28 mouse cellular contexts compared by ENCODE assay signal in the genomic region with DNA sequence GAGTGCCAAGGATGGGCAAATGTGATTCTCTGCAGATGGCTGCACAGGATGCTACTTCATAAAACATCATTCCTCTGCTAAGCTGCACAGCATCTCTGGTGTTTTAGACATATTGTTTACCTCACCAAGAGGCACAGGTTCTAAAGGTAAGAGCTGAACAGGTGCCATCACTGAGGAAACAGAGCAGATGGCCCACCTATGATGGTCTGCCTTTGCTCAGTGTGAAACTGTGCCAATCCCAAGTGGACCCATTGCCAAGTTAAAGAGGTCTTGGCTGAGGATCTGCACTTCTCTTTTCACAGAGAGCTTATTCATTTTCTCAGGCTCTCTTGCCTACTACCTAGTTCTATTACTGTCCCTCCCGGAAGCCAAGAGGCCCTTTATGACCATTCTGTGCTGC.
DNase-seq lines count a peak whose midpoint lies in the region; ATAC-seq and TF ChIP-seq lines count a peak whose summit lies in the region.
"Had no signal": no experiment of that assay in that cellular context is flagged by ENCODE, and none has a peak within 500 bp of the region (broad histone marks: within the 10 kb centered on the region; RNA-seq: fewer than 3 reads in every experiment).

No protein-coding gene starts in this region.

- peak; percentile 10; the same call in 1 of the 2 replicates for ATAC-seq in hindbrain, postnatal 0 days
- no peak for ATAC-seq in CD4-positive, CD25-positive, alpha-beta regulatory T cell, adult 4 months
- no peak for ATAC-seq in megakaryocyte, adult 5-6 weeks (ENCODE audit: poor library complexity, severe bottlenecking)
- no peak for ATAC-seq in erythroblast, adult 5-6 weeks (replicated peaks; ENCODE audit: low FRiP score, poor library complexity, severe bottlenecking)
- ATAC-seq: forebrain, embryonic 13.5 days; inflammation-experienced regulatory T-cells, adult 6 months had no signal

- no peaks in the 10 kb centered on the region for H3K4me1 ChIP-seq in hindbrain, postnatal 0 days (ENCODE audit: insufficient read depth, low read length)
- H3K4me1 ChIP-seq in hindbrain, embryonic 10.5 days (replicated peaks) = no peaks in the 10 kb centered on the region
- H3K4me1 ChIP-seq: embryonic facial prominence, embryonic 10.5 days; embryonic facial prominence, embryonic 15.5 days; forebrain, embryonic 13.5 days; hindbrain, embryonic 13.5 days; neural tube, embryonic 12.5 days had no signal

- no peaks in the 10 kb centered on the region for H3K36me3 ChIP-seq in hindbrain, postnatal 0 days (ENCODE audit: insufficient read depth, low read length)
- no peaks in the 10 kb centered on the region for H3K36me3 ChIP-seq in hindbrain, embryonic 10.5 days
- H3K36me3 ChIP-seq: embryonic facial prominence, embryonic 10.5 days; embryonic facial prominence, embryonic 15.5 days; hindbrain, embryonic 13.5 days; neural tube, embryonic 12.5 days had no signal

- no peak overlapping the region for H3K4me3 ChIP-seq in hindbrain, postnatal 0 days (ENCODE audit: low read length)
- no peak overlapping the region for H3K4me3 ChIP-seq in hindbrain, embryonic 10.5 days
- H3K4me3 ChIP-seq: embryonic facial prominence, embryonic 10.5 days; embryonic facial prominence, embryonic 15.5 days; forebrain, embryonic 13.5 days; heart, adult 2 months; hindbrain, embryonic 13.5 days; neural tube, embryonic 12.5 days had no signal

- H3K9me3 ChIP-seq in hindbrain, postnatal 0 days (ENCODE audit: low read length) = no peaks in the 10 kb centered on the region
- no peaks in the 10 kb centered on the region for H3K9me3 ChIP-seq in hindbrain, embryonic 10.5 days
- H3K9me3 ChIP-seq: embryonic facial prominence, embryonic 10.5 days; embryonic facial prominence, embryonic 15.5 days; forebrain, embryonic 13.5 days; hindbrain, embryonic 13.5 days; neural tube, embryonic 12.5 days had no signal

- no peaks in the 10 kb centered on the region for H3K27me3 ChIP-seq in hindbrain, postnatal 0 days (ENCODE audit: insufficient read depth, low read length)
- H3K27me3 ChIP-seq in hindbrain, embryonic 10.5 days (ENCODE audit: insufficient read depth, poor library complexity, severe bottlenecking) = no peaks in the 10 kb centered on the region
- H3K27me3 ChIP-seq: embryonic facial prominence, embryonic 15.5 days; forebrain, embryonic 13.5 days; hindbrain, embryonic 13.5 days; neural tube, embryonic 12.5 days had no signal

- H3K27ac ChIP-seq in hindbrain, postnatal 0 days = no peak overlapping the region
- no peak overlapping the region for H3K27ac ChIP-seq in hindbrain, embryonic 10.5 days
- H3K27ac ChIP-seq: embryonic facial prominence, embryonic 10.5 days; embryonic facial prominence, embryonic 15.5 days; forebrain, embryonic 13.5 days; heart, adult 2 months; hindbrain, embryonic 13.5 days; liver, embryonic 14.5 days; macrophage; neural tube, embryonic 12.5 days; stomach, postnatal 0 days had no signal

- DNase-seq in hindbrain, postnatal 0 days (ENCODE audit: low spot score) = peak; percentile 12
- DNase-seq in hindbrain, embryonic 10.5 days (ENCODE audit: low spot score) = no peak
- peak; percentile 41 for DNase-seq in brain, embryonic 14.5 days (ENCODE audit: low read depth)
- DNase-seq in cerebellum, adult 18-20 months = peak; percentile 68 to 73
- DNase-seq in cerebellum, postnatal 10 days = peak; percentile 89 to 91
- DNase-seq: adrenal gland, postnatal 14 days; heart, adult 2 months; kidney, adult 11 months; kidney, postnatal 25 days; liver; lung, adult 2 months; lung, postnatal 10 days; midbrain, embryonic 14.5 days; right cerebral cortex, postnatal 4 days; thymus, adult 2 months; thymus, postnatal 36 days had no signal

- no peak for TF ChIP-seq POLR2A in brain, embryonic 14.5 days (IDR thresholded peaks at IDR 0.05; ENCODE audit: borderline replicate concordance, extremely low read depth, insufficient read depth, insufficient read length, poor library complexity, severe bottlenecking)

- no peak overlapping the region for H3K4me2 ChIP-seq in hindbrain, postnatal 0 days (ENCODE audit: low read depth, low read length)
- H3K4me2 ChIP-seq: embryonic facial prominence, embryonic 15.5 days; forebrain, embryonic 13.5 days; hindbrain, embryonic 13.5 days; neural tube, embryonic 12.5 days had no signal

- TF ChIP-seq CTCF in hindbrain, postnatal 0 days (IDR thresholded peaks at IDR 0.05; ENCODE audit: low read depth) = no peak
- no peak for TF ChIP-seq CTCF in brain, embryonic 14.5 days (IDR thresholded peaks at IDR 0.05; ENCODE audit: borderline replicate concordance, extremely low read depth, insufficient read depth, insufficient read length)

- WGBS in hindbrain, postnatal 0 days = 75% methylated on average over 1 of the region's 1 CpGs
- 91% methylated on average over 1 of the region's 1 CpGs for WGBS in hindbrain, embryonic 10.5 days

- no peak overlapping the region for H3K9ac ChIP-seq in hindbrain, postnatal 0 days (replicated peaks; ENCODE audit: low read length)
- H3K9ac ChIP-seq: embryonic facial prominence, embryonic 15.5 days; forebrain, embryonic 13.5 days; hindbrain, embryonic 13.5 days; liver, embryonic 14.5 days; neural tube, embryonic 12.5 days had no signal
